Mouse (Mus musculus) embryonic facial prominence, embryonic 11.5 days (tissue): ENCODE measurements around the gene Tssk1. TPM values are rescaled to one million over a fixed set of nuclear protein-coding genes. Genes with fewer than 3 reads are reported as not detected.

ENCODE experiments used
- ATAC-seq: fragments of 200-750 bp; cut with Nextera tagmentation; replicated peaks from 2 replicates; pipeline ENCODE4 v1.8.0; 2017; ENCODE audit warnings: low read depth; ENCODE audit not compliant: insufficient number of reproducible peaks, low FRiP score, low TSS enrichment
- DNase-seq: peaks from one replicate; pipeline ENCODE4 v3.0.0-alpha.2; 2015; ENCODE audit warnings: low spot score
- H3K27ac ChIP-seq: fragments of 300-500 bp; sonication (generic); replicated peaks from 2 replicates; pipeline ENCODE4 v1.5.1; 2014; ENCODE audit warnings: mild to moderate bottlenecking, low read depth, low read length, control low read depth
- H3K27me3 ChIP-seq: fragments of 300-500 bp; sonication (generic); 2 replicates; pipeline ENCODE4 v1.6.1; 2014; ENCODE audit warnings: mild to moderate bottlenecking, low read length, moderate library complexity, mixed read lengths; ENCODE audit not compliant: control insufficient read depth, insufficient read depth
- H3K36me3 ChIP-seq: fragments of 300-500 bp; sonication (generic); replicated peaks from 2 replicates; pipeline ENCODE4 v1.6.1; 2014; ENCODE audit warnings: low read depth, mild to moderate bottlenecking, low read length, moderate library complexity, mixed read lengths; ENCODE audit not compliant: control insufficient read depth, insufficient read depth
- H3K4me1 ChIP-seq: fragments of 300-500 bp; sonication (generic); 2 replicates; pipeline ENCODE4 v1.6.1; 2014; ENCODE audit warnings: low read length, mixed read lengths; ENCODE audit not compliant: control insufficient read depth, insufficient read depth
- H3K4me2 ChIP-seq: fragments of 300-500 bp; sonication (generic); 2 replicates; pipeline ENCODE4 v1.6.1; 2014; ENCODE audit warnings: low read depth, mild to moderate bottlenecking, control low read depth, low read length, moderate library complexity
- H3K4me3 ChIP-seq: fragments of 300-500 bp; sonication (generic); 2 replicates; pipeline ENCODE4 v1.5.1; 2014; ENCODE audit warnings: low read depth, low read length, control low read depth
- H3K9ac ChIP-seq: fragments of 300-500 bp; sonication (generic); replicated peaks from 2 replicates; pipeline ENCODE4 v1.6.1; 2014; ENCODE audit warnings: mild to moderate bottlenecking, control low read depth, low read length
- H3K9me3 ChIP-seq: fragments of 300-500 bp; sonication (generic); replicated peaks from 2 replicates; pipeline ENCODE4 v1.6.1; 2016; ENCODE audit warnings: mild to moderate bottlenecking, low read length, inconsistent platforms, mixed read lengths; ENCODE audit not compliant: control insufficient read depth
- WGBS: fragments of 180-500 bp; shearing (Covaris S2); extraction: QIAGEN DNeasy Blood & Tissue Kit; methylation state at CpG from one replicate; pipeline ENCODE4 v1.1.7; 2014; 5-methylcytosine and 5-hydroxymethylcytosine counted together
- polyA plus RNA-seq: library from polyadenylated mRNA; unstranded; fragments of >200 nt; fragmentation: Nextera tagmentation; extraction: Ambion mirVana; gene quantifications from 2 replicates; pipeline ENCODE4 v1.2.1, GENCODE M21; 2014

Tssk1 gene
- polyA plus RNA-seq, 1 experiment from 2014 or later, result not detected

DNA sequence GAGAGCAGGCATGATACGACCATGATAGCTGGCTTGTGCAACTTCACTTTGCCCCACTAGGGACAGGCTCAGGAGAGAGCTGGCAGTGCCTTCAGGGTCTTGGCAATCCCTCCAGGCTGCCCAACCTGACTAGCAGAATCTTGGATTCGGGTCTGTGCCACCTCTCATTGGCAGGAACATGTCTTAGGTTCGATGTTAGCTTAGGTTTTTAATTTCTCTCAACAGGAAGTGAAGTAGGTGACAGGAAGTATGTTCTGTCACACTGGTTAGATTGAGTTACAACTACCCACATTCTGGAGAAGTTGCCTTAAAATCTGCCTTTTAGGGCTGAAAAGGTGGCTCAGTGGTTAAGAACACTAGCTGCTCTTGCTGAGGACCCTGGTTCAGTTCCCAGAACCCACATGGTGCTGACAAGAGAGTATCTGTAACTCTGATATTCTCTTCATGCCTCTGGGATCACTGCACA lies 40.5 kb downstream of the Tssk1 start:
- DNase-seq, result no peak
- H3K36me3 ChIP-seq, result no peaks in the 10 kb centered on the region
- H3K27ac ChIP-seq, result no peak overlapping the region
- no peaks in the 10 kb centered on the region for H3K9me3 ChIP-seq
- no peak overlapping the region for H3K4me2 ChIP-seq
- no peak for ATAC-seq
- 64% methylated on average over 3 of the region's 3 CpGs for WGBS
- H3K4me3 ChIP-seq, result no peak overlapping the region
- no peaks in the 10 kb centered on the region for H3K4me1 ChIP-seq
- H3K9ac ChIP-seq, result no peak overlapping the region
- no peaks in the 10 kb centered on the region for H3K27me3 ChIP-seq

DNA sequence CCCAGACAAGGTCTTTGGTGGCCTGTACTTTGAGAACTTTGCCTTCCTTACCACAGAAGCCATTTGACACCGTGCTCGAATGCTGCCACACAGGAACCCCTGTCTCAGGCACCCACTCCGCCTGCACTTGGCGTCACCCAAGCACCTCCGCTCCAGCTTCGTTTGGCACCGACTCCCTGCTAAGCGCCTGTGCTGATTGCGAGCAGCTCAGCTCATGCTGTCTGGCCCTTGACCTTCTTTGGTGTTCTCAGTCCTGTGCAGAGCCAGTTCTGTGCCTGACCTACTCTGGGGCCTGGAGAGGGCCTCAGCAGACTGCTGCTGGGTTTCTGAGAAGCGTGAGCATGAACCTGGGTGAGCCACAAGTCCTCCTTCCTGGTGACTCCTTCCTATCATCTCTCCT lies 42.8 kb downstream of the Tssk1 start:
- H3K4me3 ChIP-seq, result no peak overlapping the region
- H3K9me3 ChIP-seq, result no peaks in the 10 kb centered on the region
- no peak overlapping the region for H3K27ac ChIP-seq
- ATAC-seq, result no peak
- DNase-seq, result no peak
- H3K36me3 ChIP-seq, result no peaks in the 10 kb centered on the region
- 82% methylated on average over 10 of the region's 10 CpGs for WGBS
- no peaks in the 10 kb centered on the region for H3K27me3 ChIP-seq
- H3K9ac ChIP-seq, result no peak overlapping the region
- H3K4me2 ChIP-seq, result no peak overlapping the region
- H3K4me1 ChIP-seq, result no peaks in the 10 kb centered on the region

- Histone ChIP-seq H3K4me2 (no peak overlapping the region), H3K27me3 (no peaks in the 10 kb centered on the region), H3K9ac (no peak overlapping the region), H3K4me3 (no peak overlapping the region), H3K4me1 (no peaks in the 10 kb centered on the region), H3K36me3 (no peaks in the 10 kb centered on the region), H3K27ac (no peak overlapping the region), H3K9me3 (no peaks in the 10 kb centered on the region)
- no peak for ATAC-seq
- 84% methylated on average over 7 of the region's 7 CpGs for WGBS
- DNase-seq, result no peak
Observed at GRCm38 (mm10) chr16:17938187-17938586, 44.2 kb downstream of the Tssk1 start.

GRCm38 (mm10) chr16:17938821-17939220 lies 44.8 kb downstream of the Tssk1 start:
- no peaks in the 10 kb centered on the region for H3K4me1 ChIP-seq
- DNase-seq (peak; percentile 73), ATAC-seq (peak; percentile 76)
- no peaks in the 10 kb centered on the region for H3K36me3 ChIP-seq
- no peaks in the 10 kb centered on the region for H3K27me3 ChIP-seq
- H3K27ac ChIP-seq, result no peak overlapping the region
- no peak overlapping the region for H3K9ac ChIP-seq
- no peak overlapping the region for H3K4me2 ChIP-seq
- WGBS, result 12% methylated on average over 7 of the region's 7 CpGs
- H3K9me3 ChIP-seq, result no peaks in the 10 kb centered on the region
- no peak overlapping the region for H3K4me3 ChIP-seq

GRCm38 (mm10) chr16:17939255-17939751 lies 45.3 kb downstream of the Tssk1 start:
- DNase-seq (no peak), ATAC-seq (no peak)
- Histone ChIP-seq H3K36me3 (no peaks in the 10 kb centered on the region), H3K4me1 (no peaks in the 10 kb centered on the region), H3K4me2 (no peak overlapping the region), H3K9ac (no peak overlapping the region), H3K4me3 (no peak overlapping the region), H3K9me3 (no peaks in the 10 kb centered on the region), H3K27ac (no peak overlapping the region), H3K27me3 (no peaks in the 10 kb centered on the region)
- WGBS, result 57% methylated on average over 9 of the region's 9 CpGs

GRCm38 (mm10) chr16:17943466-17943865 lies 49.4 kb downstream of the Tssk1 start:
- no peaks in the 10 kb centered on the region for H3K9me3 ChIP-seq

GRCm38 (mm10) chr16:17945081-17945831 lies 51.2 kb downstream of the Tssk1 start:
- Histone ChIP-seq H3K9ac (no peak overlapping the region), H3K4me2 (no peak overlapping the region), H3K27ac (no peak overlapping the region), H3K36me3 (no peaks in the 10 kb centered on the region), H3K27me3 (no peaks in the 10 kb centered on the region), H3K4me3 (no peak overlapping the region), H3K4me1 (no peaks in the 10 kb centered on the region; the same call in 1 of the 2 replicates), H3K9me3 (no peaks in the 10 kb centered on the region)
- DNase-seq (no peak), ATAC-seq (no peak)
- WGBS, result 65% methylated on average over 7 of the region's 7 CpGs

More at GRCm38 (mm10) chr16:17943466-17943865, 49.4 kb downstream of the Tssk1 start:
- no peak for DNase-seq
- Histone ChIP-seq H3K27me3 (no peaks in the 10 kb centered on the region), H3K9ac (no peak overlapping the region), H3K4me3 (no peak overlapping the region), H3K36me3 (no peaks in the 10 kb centered on the region), H3K27ac (no peak overlapping the region), H3K4me1 (no peaks in the 10 kb centered on the region), H3K4me2 (no peak overlapping the region)
- no peak for ATAC-seq
- WGBS, result 64% methylated on average over 8 of the region's 8 CpGs
